Mouse (Mus musculus) spleen, adult 2 months (tissue): ENCODE results near the gene Steap3. TPM values are rescaled to one million over a fixed set of nuclear protein-coding genes. Genes with fewer than 3 reads are reported as not detected.

Experiments used
- DNase-seq, 2 experiments: peaks; one replicate each; pipeline versions ENCODE4 v3.0.0 to v3.0.0-alpha.2; 2012 to 2021; ENCODE audit warnings: low spot score in 2 of 2, low read depth in 1 of 2
- H3K27ac ChIP-seq: fragments of 200-500 bp; 2 replicates; pipeline ENCODE4 v1.5.1; 2012; ENCODE audit warnings: low read length, inconsistent platforms; ENCODE audit not compliant: insufficient read depth
- H3K27me3 ChIP-seq: fragments of 200-500 bp; 2 replicates; pipeline ENCODE4 v1.6.1; 2012; ENCODE audit warnings: mild to moderate bottlenecking, moderate library complexity, low read length, inconsistent platforms; ENCODE audit not compliant: control insufficient read depth, insufficient read depth
- H3K36me3 ChIP-seq: fragments of 200-500 bp; 2 replicates; pipeline ENCODE4 v1.6.1; 2012; ENCODE audit warnings: mild to moderate bottlenecking, low read length, inconsistent platforms; ENCODE audit not compliant: control insufficient read depth, insufficient read depth
- H3K4me1 ChIP-seq: fragments of 200-500 bp; 2 replicates; pipeline ENCODE4 v1.6.1; 2011; ENCODE audit warnings: inconsistent platforms; ENCODE audit not compliant: control insufficient read depth, insufficient read depth, insufficient read length
- H3K4me3 ChIP-seq: fragments of 200-500 bp; 2 replicates; pipeline ENCODE4 v1.5.1; 2011; ENCODE audit warnings: mild to moderate bottlenecking, inconsistent platforms; ENCODE audit not compliant: insufficient read depth, insufficient read length; ENCODE audit errors: extremely low read depth
- CTCF ChIP-seq: fragments of 200-500 bp; IDR thresholded peaks from 2 replicates; pipeline ENCODE4 v1.5.1; 2011; ENCODE audit warnings: mild to moderate bottlenecking, inconsistent platforms; ENCODE audit not compliant: insufficient read depth, insufficient read length, insufficient replicate concordance; ENCODE audit errors: extremely low read depth
- POLR2A ChIP-seq: fragments of 200-500 bp; IDR thresholded peaks from 2 replicates; pipeline ENCODE4 v1.6.1; 2011; ENCODE audit warnings: low read depth, low read length, inconsistent platforms
- whole genome bisulfite sequencing: fragments of 180-500 bp; shearing (Covaris S2); methylation state at CpG from one replicate; pipeline ENCODE4 v1.1.7; 2018; 5-methylcytosine and 5-hydroxymethylcytosine counted together
- polyA plus RNA-seq: library from polyadenylated mRNA; depleted of rRNA; stranded (reverse); fragments of >200 nt; gene quantifications from 2 replicates; pipeline ENCODE4 v1.2.3, GENCODE M21; 2012; rRNA removed

Gene Steap3
- polyA plus RNA-seq, 1 experiment = 16.2 TPM

- H3K27me3 ChIP-seq = no peaks in the 10 kb centered on the region
- no peak overlapping the region for H3K27ac ChIP-seq
- WGBS = 68% methylated on average over 8 of the region's 8 CpGs
- no peak for DNase-seq
- H3K4me1 ChIP-seq = peaks cover 3% of the 10 kb centered on the region; the same call in 1 of the 2 replicates
- H3K4me3 ChIP-seq = no peak overlapping the region
- no peaks in the 10 kb centered on the region for H3K36me3 ChIP-seq
- no peak for TF ChIP-seq POLR2A
- no peak for TF ChIP-seq CTCF
These were observed 126.8 kb downstream of the Steap3 start for GRCm38 (mm10) chr1:120145527-120146216.

GRCm38 (mm10) chr1:120142551-120142950 lies 130.0 kb downstream of the Steap3 start:
- no peak overlapping the region for H3K27ac ChIP-seq
- no peaks in the 10 kb centered on the region for H3K36me3 ChIP-seq
- no peaks in the 10 kb centered on the region for H3K27me3 ChIP-seq
- WGBS = 80% methylated on average over 5 of the region's 5 CpGs
- no peak for DNase-seq
- H3K4me3 ChIP-seq = no peak overlapping the region
- no peak for TF ChIP-seq CTCF
- no peak for TF ChIP-seq POLR2A
- peaks cover 3% of the 10 kb centered on the region; the same call in 1 of the 2 replicates for H3K4me1 ChIP-seq

Other genes starting within 250 kb of the Steap3 start
- gene Tmem37, start 198.6 kb downstream of the Steap3 start, polyA plus RNA-seq = 17.3 and 20.8 TPM in 2 replicates
- 37.2 and 53.9 TPM in 2 replicates for gene Dbi, start 151.6 kb downstream of the Steap3 start, polyA plus RNA-seq
- gene 3110009E18Rik, start 151.5 kb downstream of the Steap3 start, polyA plus RNA-seq = 1.4 and 2.0 TPM in 2 replicates
- gene C1ql2, start 67.9 kb upstream of the Steap3 start, polyA plus RNA-seq = not detected in 2 replicates
- gene Marco, start 232.3 kb upstream of the Steap3 start, polyA plus RNA-seq = 15.1 and 35.3 TPM in 2 replicates